Mouse (Mus musculus): ENCODE data around the gene Plpp4. TPM values are rescaled to one million over a fixed set of nuclear protein-coding genes. Genes with fewer than 3 reads are reported as not detected.

Plpp4 gene
- not detected in 2 replicates for total RNA-seq (2012; rRNA removed)

- TF ChIP-seq HCFC1 (IDR thresholded peaks at IDR 0.05; ENCODE audit: borderline replicate concordance, insufficient read depth, low read length) (no peak), CHD2 (IDR thresholded peaks at IDR 0.05; ENCODE audit: low read depth, low read length) (no peak), ZC3H11A (IDR thresholded peaks at IDR 0.05; ENCODE audit: borderline replicate concordance, low read depth, low read length) (no peak), MAFK (IDR thresholded peaks at IDR 0.05; ENCODE audit: insufficient read depth, low read depth, low read length) (no peak), ZNF384 (IDR thresholded peaks at IDR 0.05; ENCODE audit: low read depth, low read length) (no peak)
- no peaks in the 10 kb centered on the region for H3K9me3 ChIP-seq (ENCODE audit: control insufficient read depth, insufficient read depth, low read depth, low read length)
- H3K9ac ChIP-seq (ENCODE audit: insufficient read depth, low read depth, low read length, poor library complexity, severe bottlenecking), result peak within 1 kb of the TSS; percentile 60
- in situ Hi-C loops (cut with MboI; ENCODE audit: low sequenced_read_pairs in 2 of 2, unreplicated experiment in 2 of 2), result no loop called here
- no peak for DNase-seq (ENCODE audit: low read depth, low spot score)
- H3K4me1 ChIP-seq (ENCODE audit: control insufficient read depth in 2 of 2, insufficient read depth in 2 of 2, low read length in 2 of 2, poor library complexity in 1 of 2), result no peaks in the 10 kb centered on the region; a peak in 1 of 4 replicates
- H3K36me3 ChIP-seq (ENCODE audit: control insufficient read depth, insufficient read depth, low read length, poor library complexity, severe bottlenecking), result no peaks in the 10 kb centered on the region
- no peak within 1 kb of the TSS for H3K27ac ChIP-seq (ENCODE audit: insufficient read depth, low read depth, low read length, poor library complexity, severe bottlenecking)
- H3K4me3 ChIP-seq (ENCODE audit: insufficient read depth in 1 of 2, low read depth in 1 of 2, low read length in 2 of 2, poor library complexity in 1 of 2, severe bottlenecking in 1 of 2), result peak within 1 kb of the TSS; percentile 57 to 68; a peak in 3 of 4 replicates
Observed at GRCm38 (mm10) chr7:129256621-129257373, at the start of gene Plpp4. Gene Plpp4 (plus strand): TSS chr7:129257031.

GRCm38 (mm10) chr7:129215926-129216543 is 40.8 kb upstream of the Plpp4 start:
- TF ChIP-seq CHD2 (IDR thresholded peaks at IDR 0.05; ENCODE audit: low read depth, low read length) (no peak), MAFK (IDR thresholded peaks at IDR 0.05; ENCODE audit: insufficient read depth, low read depth, low read length) (no peak), ZNF384 (IDR thresholded peaks at IDR 0.05; ENCODE audit: low read depth, low read length) (no peak), ZC3H11A (IDR thresholded peaks at IDR 0.05; ENCODE audit: borderline replicate concordance, low read depth, low read length) (no peak), HCFC1 (IDR thresholded peaks at IDR 0.05; ENCODE audit: borderline replicate concordance, insufficient read depth, low read length) (no peak)
- Histone ChIP-seq H3K4me1 (ENCODE audit: control insufficient read depth in 2 of 2, insufficient read depth in 2 of 2, low read length in 2 of 2, poor library complexity in 1 of 2) (no peaks in the 10 kb centered on the region), H3K9me3 (ENCODE audit: control insufficient read depth, insufficient read depth, low read depth, low read length) (no peaks in the 10 kb centered on the region), H3K4me3 (ENCODE audit: insufficient read depth in 1 of 2, low read depth in 1 of 2, low read length in 2 of 2, poor library complexity in 1 of 2, severe bottlenecking in 1 of 2) (no peak overlapping the region), H3K9ac (ENCODE audit: insufficient read depth, low read depth, low read length, poor library complexity, severe bottlenecking) (no peak overlapping the region), H3K27ac (ENCODE audit: insufficient read depth, low read depth, low read length, poor library complexity, severe bottlenecking) (no peak overlapping the region), H3K36me3 (ENCODE audit: control insufficient read depth, insufficient read depth, low read length, poor library complexity, severe bottlenecking) (no peaks in the 10 kb centered on the region)
- no peak for DNase-seq (ENCODE audit: low read depth, low spot score)
- in situ Hi-C loops (cut with MboI; ENCODE audit: low sequenced_read_pairs in 2 of 2, unreplicated experiment in 2 of 2), result no loop called here

- TF ChIP-seq HCFC1 (IDR thresholded peaks at IDR 0.05; ENCODE audit: borderline replicate concordance, insufficient read depth, low read length) (no peak), CHD2 (IDR thresholded peaks at IDR 0.05; ENCODE audit: low read depth, low read length) (no peak), ZC3H11A (IDR thresholded peaks at IDR 0.05; ENCODE audit: borderline replicate concordance, low read depth, low read length) (no peak), MAFK (IDR thresholded peaks at IDR 0.05; ENCODE audit: insufficient read depth, low read depth, low read length) (no peak), ZNF384 (IDR thresholded peaks at IDR 0.05; ENCODE audit: low read depth, low read length) (no peak)
- Histone ChIP-seq H3K27ac (ENCODE audit: insufficient read depth, low read depth, low read length, poor library complexity, severe bottlenecking) (no peak overlapping the region), H3K36me3 (ENCODE audit: control insufficient read depth, insufficient read depth, low read length, poor library complexity, severe bottlenecking) (no peaks in the 10 kb centered on the region), H3K4me3 (ENCODE audit: insufficient read depth in 1 of 2, low read depth in 1 of 2, low read length in 2 of 2, poor library complexity in 1 of 2, severe bottlenecking in 1 of 2) (no peak overlapping the region), H3K9ac (ENCODE audit: insufficient read depth, low read depth, low read length, poor library complexity, severe bottlenecking) (no peak overlapping the region), H3K9me3 (ENCODE audit: control insufficient read depth, insufficient read depth, low read depth, low read length) (no peaks in the 10 kb centered on the region), H3K4me1 (ENCODE audit: control insufficient read depth in 2 of 2, insufficient read depth in 2 of 2, low read length in 2 of 2, poor library complexity in 1 of 2) (no peaks in the 10 kb centered on the region)
- DNase-seq (ENCODE audit: low read depth, low spot score), result no peak
- in situ Hi-C loops (cut with MboI; ENCODE audit: low sequenced_read_pairs in 2 of 2, unreplicated experiment in 2 of 2), result no loop called here
Observed at GRCm38 (mm10) chr7:129216547-129217195, 40.2 kb upstream of the Plpp4 start.

- H3K9me3 ChIP-seq (ENCODE audit: control insufficient read depth, insufficient read depth, low read depth, low read length), result no peaks in the 10 kb centered on the region
- DNase-seq (ENCODE audit: low read depth, low spot score), result no peak
- no peak overlapping the region for H3K9ac ChIP-seq (ENCODE audit: insufficient read depth, low read depth, low read length, poor library complexity, severe bottlenecking)
- in situ Hi-C loops (cut with MboI; ENCODE audit: low sequenced_read_pairs in 2 of 2, unreplicated experiment in 2 of 2), result no loop called here
- no peaks in the 10 kb centered on the region for H3K36me3 ChIP-seq (ENCODE audit: control insufficient read depth, insufficient read depth, low read length, poor library complexity, severe bottlenecking)
- no peak overlapping the region for H3K27ac ChIP-seq (ENCODE audit: insufficient read depth, low read depth, low read length, poor library complexity, severe bottlenecking)
- TF ChIP-seq HCFC1 (IDR thresholded peaks at IDR 0.05; ENCODE audit: borderline replicate concordance, insufficient read depth, low read length) (no peak), ZC3H11A (IDR thresholded peaks at IDR 0.05; ENCODE audit: borderline replicate concordance, low read depth, low read length) (no peak), MAFK (IDR thresholded peaks at IDR 0.05; ENCODE audit: insufficient read depth, low read depth, low read length) (no peak), CHD2 (IDR thresholded peaks at IDR 0.05; ENCODE audit: low read depth, low read length) (no peak), ZNF384 (IDR thresholded peaks at IDR 0.05; ENCODE audit: low read depth, low read length) (no peak)
- H3K4me1 ChIP-seq (ENCODE audit: control insufficient read depth in 2 of 2, insufficient read depth in 2 of 2, low read length in 2 of 2, poor library complexity in 1 of 2), result no peaks in the 10 kb centered on the region
- no peak overlapping the region for H3K4me3 ChIP-seq (ENCODE audit: insufficient read depth in 1 of 2, low read depth in 1 of 2, low read length in 2 of 2, poor library complexity in 1 of 2, severe bottlenecking in 1 of 2)
Observed at GRCm38 (mm10) chr7:129220948-129221347, 35.9 kb upstream of the Plpp4 start.

All from ES-E14 (cell line).